Mouse (Mus musculus) lung, postnatal 4 days (tissue): Measurements from ENCODE around the gene Hcfc1r1.

Experiments used
- DNase-seq, 2 experiments: peaks; one replicate each; pipeline ENCODE4 v3.0.0; 2021

Hcfc1r1 gene

DNA sequence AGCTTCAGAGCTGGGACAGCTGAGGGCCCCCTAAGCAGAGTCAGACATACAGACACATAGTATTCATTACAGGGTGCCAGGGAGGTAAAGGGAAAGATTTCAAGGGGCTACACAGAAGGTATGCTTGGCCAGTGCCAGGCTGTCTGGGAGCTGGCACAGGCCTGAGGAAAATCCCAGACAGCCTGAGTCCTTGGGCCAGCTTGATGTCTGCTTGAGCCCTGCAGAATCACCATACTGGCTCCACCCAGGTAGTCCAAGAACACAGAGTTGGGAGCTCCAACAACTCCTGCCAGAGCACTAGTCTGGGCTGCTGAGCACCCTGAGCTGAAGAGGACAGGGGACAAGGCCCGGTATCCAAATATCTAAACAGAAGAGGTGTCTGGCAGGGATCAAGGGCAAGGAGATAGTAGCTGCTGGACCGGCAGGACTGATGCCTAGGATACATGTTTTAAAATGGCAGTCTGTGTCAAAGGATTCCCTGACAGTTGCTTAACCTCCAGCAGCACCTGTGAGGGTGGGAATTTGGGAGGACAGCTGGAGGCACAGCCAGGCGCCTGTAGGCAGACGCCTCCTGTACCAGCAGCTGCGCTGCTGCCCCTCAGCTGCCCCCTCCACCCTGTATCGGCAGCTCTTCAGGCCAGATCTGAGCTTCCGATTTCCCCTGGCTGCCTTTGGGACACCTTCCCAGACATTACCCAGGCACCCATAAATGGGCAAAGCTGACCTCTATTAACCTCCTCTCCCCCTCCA is 49.2 kb downstream of the Hcfc1r1 start, which contains the start of gene 1520401A03Rik:
TSS of gene 1520401A03Rik (minus strand) at position 408 of the 750 bp plus-strand sequence.
- DNase-seq: no peak
